Mouse (Mus musculus): ENCODE measurements at regions not wholly inside any gene's neighbourhood (a gene's known extent, or its start where the extent isn't known, plus 50 kb on each side); places are given as distances from the start of the nearest gene placed in this dataset.

GRCm38 (mm10) chr9:84475906-84476305, 551.0 kb downstream of the Bckdhb start:
- TF ChIP-seq CTCF (IDR thresholded peaks at IDR 0.05; ENCODE audit: low read depth) = no peak
- no peak for TF ChIP-seq EP300 (IDR thresholded peaks at IDR 0.05; ENCODE audit: low read depth)

Data from liver, postnatal 0 days (tissue).